Mouse (Mus musculus): ENCODE results near the gene Dnm2. TPM values are rescaled to one million over a fixed set of nuclear protein-coding genes. Genes with fewer than 3 reads are reported as not detected.
A peak's percentile ranks its signal among the peaks of the same experiment; 100 is the strongest.
"Not testable (repeated sequence)": the region's sequence is repeated elsewhere in the genome, so short reads cannot be mapped to it uniquely, and the experiment has no call there.

The Dnm2 gene
- polyA plus RNA-seq, 2 experiments from 2014 or later: 100 to 114 TPM

GRCm38 (mm10) chr9:21508871-21509404 is 84.2 kb downstream of the Dnm2 start:
- ATAC-seq: no peak

- peak; percentile 83 for ATAC-seq
Observed at GRCm38 (mm10) chr9:21509772-21510688, 85.3 kb downstream of the Dnm2 start, which contains the start of gene Tmed1. Tmed1 (minus strand) TSS chr9:21510252.

- ATAC-seq: no peak
Observed at GRCm38 (mm10) chr9:21510689-21511015, 85.9 kb downstream of the Dnm2 start.

DNA sequence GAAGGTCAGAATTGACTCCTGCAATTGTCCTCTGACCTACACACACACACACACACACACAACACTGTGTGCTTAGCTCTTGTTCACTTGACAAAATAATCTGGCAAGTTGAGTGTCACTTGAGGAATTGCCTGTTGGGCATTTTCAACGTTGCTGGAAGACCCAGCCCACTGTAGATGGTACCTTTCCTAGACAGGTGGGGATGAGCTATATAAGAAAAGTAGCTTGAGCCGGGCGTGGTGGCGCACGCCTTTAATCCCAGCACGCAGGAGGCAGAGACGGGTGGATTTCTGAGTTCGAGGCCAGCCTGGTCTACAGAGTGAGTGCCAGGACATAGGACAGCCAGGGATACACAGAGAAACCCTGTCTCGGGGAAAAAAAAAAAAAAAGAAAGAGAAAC is 86.3 kb downstream of the Dnm2 start:
- no peak for ATAC-seq

DNA sequence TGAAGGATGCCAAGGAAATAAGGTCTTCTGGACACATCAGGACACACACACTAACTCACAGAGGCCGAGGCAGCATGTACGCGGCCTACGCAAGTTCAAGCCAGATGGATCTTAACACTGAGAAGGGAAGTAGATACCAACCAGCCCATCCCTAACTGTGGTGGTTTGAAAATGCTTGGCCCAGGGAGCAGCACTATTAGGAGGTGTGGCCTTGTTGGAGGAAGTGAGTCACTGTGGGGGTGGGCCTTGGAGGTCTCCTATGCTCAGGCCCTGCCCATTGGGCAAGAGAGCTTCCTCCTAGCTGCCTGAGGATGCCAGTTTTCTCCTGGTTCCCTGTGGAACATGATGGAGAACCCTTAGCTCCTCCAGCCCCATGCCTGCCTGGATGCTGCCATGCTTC is 88.8 kb downstream of the Dnm2 start:
- ATAC-seq: no peak

GRCm38 (mm10) chr9:21517947-21518495 is 93.3 kb downstream of the Dnm2 start:
- ATAC-seq: no peak

DNA sequence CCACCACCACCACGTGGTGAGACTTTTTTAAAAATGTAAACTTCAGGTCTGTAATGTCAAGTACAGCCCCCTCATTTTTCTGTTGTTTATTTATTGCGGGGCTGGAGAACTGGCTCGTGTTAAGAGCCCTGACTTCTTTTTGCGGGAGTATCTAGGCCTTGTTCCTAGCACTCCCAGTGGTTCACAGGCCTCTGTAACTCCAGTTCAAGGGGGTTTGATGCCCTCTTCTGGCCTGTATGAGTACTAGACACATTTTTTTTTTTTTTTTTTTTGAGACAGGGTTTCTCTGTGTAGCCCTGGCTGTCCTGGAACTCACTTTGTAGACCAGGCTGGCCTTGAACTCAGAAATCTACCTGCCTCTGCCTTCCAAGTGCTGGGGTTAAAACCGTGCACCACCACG is 94.0 kb downstream of the Dnm2 start:
- ATAC-seq: not testable (repeated sequence)

GRCm38 (mm10) chr9:21525142-21525936 is 100.6 kb downstream of the Dnm2 start:
- no peak for ATAC-seq

DNA sequence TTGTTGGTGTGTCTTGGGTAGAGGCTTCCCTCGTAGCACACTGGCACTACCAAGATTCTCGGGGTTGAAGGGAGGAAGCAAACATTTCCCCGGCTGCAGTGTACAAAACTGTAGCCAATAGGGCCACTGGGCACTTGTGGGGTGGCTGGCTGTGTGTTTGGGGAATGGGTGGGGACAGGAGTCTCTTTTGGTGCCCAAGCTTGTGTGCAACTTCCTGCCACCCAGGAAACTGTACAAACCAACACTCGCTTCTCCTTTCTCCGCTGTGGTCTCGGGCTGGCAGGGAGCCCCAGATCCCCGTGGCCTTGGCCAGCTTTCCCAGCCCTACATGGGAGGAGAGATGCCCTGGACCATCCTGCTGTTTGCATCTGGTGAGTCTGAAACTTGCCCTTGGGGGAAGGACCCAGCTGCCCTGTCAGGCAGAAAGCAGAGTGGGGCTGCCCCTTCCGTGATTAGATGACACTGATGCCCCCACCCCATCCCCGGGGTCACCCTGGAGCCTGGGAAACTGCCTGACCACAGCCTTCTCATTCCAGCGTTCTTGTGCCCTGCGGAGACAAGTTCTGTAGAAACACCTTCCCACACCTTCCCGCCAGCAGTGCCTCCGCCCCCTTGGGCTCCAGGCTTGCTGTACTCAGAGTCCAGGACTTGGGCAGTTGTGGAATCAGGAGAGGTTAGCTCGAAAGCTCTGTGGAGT is 101.4 kb downstream of the Dnm2 start, which contains the start of gene AB124611:
AB124611 (plus strand) TSS at position 240 of the 697 bp plus-strand sequence.
- peak; percentile 89 for ATAC-seq

GRCm38 (mm10) chr9:21526634-21526944 is 101.9 kb downstream of the Dnm2 start:
- no peak for ATAC-seq

GRCm38 (mm10) chr9:21527100-21527801 is 102.5 kb downstream of the Dnm2 start:
- no peak for ATAC-seq

- no peak for ATAC-seq
Observed at GRCm38 (mm10) chr9:21527917-21528324, 103.2 kb downstream of the Dnm2 start.

DNA sequence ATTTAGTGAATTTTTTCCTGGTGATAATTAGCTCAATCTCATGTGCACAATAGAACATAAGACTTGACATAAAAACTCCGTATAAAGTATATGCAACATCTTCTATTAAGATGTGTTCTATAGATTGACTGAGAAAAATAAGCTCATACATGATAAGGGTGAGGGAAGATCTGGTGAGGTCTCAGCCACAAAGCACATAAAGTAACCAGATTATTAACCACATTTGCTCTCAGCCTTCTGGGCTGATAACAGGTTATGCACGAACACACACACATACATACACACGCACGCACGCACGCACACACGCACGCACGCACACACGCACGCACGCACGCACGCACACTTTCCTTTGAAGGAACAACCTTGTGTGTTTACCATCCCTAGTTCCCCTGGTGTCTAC is 111.8 kb downstream of the Dnm2 start:
- no peak for ATAC-seq

DNA sequence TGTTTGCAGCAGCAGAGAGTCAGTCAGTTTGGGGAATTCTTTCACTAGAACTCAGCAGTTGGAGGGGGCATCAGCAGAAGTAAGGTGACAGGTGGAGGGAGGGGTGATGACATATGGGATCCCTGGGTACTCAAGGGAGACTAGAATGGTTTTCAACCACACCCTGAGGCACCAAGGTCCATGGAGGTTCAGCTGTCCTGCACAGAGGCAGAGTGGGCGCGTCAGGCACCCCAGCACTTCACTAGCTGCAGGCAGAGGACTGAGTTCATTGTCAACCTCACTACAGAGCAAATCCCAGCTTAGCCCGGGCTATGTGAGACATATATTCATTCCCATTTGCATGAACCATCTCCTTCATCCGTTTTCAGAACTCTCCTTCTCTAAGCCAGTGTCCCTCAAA is 112.3 kb downstream of the Dnm2 start:
- no peak for ATAC-seq

DNA sequence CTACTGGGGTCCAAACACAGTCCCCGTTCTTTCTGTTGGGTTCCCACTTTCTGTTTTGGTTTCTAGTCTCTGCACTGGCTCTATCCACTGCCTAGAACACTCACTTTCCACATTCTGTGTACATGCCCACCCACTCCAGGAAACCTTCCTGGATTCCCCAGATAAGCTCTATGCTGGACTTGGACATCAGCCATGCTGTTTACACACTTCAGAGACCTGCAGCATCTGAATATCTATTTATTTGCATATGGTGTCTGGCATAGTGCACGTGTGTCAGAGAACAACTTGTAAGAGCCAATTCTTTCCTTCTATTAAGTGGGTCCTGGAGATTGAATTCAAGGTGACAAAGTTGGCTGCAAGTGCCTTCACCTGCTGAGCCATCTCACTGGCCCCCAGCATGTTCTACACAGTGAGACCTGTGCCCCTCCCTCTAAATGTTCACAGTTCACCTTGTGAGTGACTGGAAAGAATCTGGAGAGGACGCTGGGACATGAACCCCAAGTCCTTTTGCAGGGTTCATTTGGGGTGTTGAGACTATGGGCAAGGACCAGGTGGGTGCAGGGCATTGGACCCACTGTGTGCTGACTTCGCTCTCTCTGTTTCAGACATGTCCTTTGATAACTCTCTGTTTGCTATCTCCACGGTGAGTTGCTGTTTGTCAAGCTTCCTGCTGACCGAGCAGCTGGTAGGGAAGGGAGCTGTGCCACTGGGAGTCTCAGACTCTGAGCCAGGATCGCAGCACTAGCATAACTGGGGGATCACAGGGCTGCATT is 115.5 kb downstream of the Dnm2 start:
- ATAC-seq: no peak

GRCm38 (mm10) chr9:21542001-21542400 is 117.3 kb downstream of the Dnm2 start:
- ATAC-seq: not testable (repeated sequence)

GRCm38 (mm10) chr9:21545351-21545915 is 120.7 kb downstream of the Dnm2 start:
- ATAC-seq: peak; percentile 24

DNA sequence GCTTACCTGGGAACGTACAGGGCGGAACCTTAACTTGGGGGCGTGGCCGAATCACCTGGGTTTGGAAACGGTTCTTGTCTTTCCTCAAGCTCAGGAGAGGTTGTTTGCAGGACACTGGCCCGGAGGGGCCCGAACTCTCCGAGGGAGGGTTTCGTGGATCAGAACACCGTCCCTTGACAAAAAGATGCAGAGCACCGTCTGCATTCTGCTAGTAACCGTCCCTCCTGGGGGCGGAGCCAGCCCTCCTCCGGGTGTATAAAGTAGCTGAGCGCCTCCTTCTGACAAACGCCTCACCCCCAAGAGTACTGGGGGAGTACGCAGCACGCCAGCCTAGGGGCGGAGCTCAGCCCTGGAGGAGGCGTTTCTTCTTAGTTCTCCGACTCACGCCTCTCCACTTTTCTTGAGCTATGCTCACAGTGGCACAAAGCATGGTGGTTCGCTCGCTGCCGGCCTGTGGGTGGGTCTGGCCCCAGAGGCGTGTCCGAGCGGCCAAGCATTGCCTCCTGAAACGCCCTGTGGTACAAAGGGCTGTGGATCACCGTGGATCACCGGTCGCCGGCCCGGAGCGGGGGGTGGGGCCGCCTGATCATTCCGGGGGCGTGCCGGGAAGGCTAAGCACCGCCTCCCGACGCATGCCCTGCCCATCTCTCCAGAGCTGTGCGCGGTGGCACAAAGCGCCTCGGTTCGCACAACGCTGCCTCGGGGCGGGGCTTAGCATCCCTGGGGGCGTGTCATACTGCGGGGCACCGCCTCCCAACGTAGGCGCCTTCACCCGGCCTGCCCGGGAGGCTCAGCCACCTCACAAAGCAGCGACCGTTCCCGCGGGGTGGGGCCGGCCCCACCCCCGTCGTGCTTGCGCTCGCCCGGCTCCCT is 121.4 kb downstream of the Dnm2 start:
- peak; percentile 81 for ATAC-seq

DNA sequence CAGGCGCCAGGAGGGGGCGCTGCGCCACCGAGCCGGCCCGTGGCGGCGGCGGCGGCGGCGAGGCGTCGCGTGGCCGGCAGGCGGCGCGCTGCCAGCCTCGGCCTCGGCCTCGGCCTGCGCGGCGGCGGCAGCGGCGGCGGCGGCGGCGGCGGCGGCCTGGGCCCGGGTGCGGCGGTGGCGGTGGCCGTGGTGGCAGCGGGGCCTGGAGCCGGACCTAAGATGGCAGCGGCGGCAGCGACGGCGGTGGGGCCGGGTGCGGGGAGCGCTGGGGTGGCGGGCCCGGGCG is 122.0 kb downstream of the Dnm2 start, which contains the start of gene Carm1:
Carm1 (plus strand) TSS at position 106 of the 286 bp plus-strand sequence.
- no peak for ATAC-seq
